Mouse (Mus musculus) T-helper 17 cell (primary cell): ENCODE data around the gene Rfc1.

Experiments used
- in situ Hi-C, 2 experiments: fragments of 300-600 bp; cut with MboI, MseI; formaldehyde crosslinking; loops; 1 replicate in 1 of 2; 2 replicates in 1 of 2; pipeline ENCODE4 v1.15.1; 2025; ENCODE audit warnings: high pct_unique_total_duplicates in 2 of 2

The Rfc1 gene

GRCm38 (mm10) chr5:65213321-65213720 lies 122.1 kb downstream of the Rfc1 start:
- in situ Hi-C loops = no loop called here
